Mouse (Mus musculus) spleen, adult 12 weeks (tissue): Measurements from ENCODE around the gene Ate1.
"Not testable (repeated sequence)": the region's sequence is repeated elsewhere in the genome, so short reads cannot be mapped to it uniquely, and the experiment has no call there.

Experiments
- DNase-seq: peaks from one replicate; pipeline ENCODE4 v3.0.0; 2022; ENCODE audit warnings: low spot score

The Ate1 gene

GRCm38 (mm10) chr7:130520049-130520425 is at the start of gene Ate1:
TSS of gene Ate1 (minus strand) at chr7:130520369.
- DNase-seq, result no peak

GRCm38 (mm10) chr7:130568783-130569436 is 48.7 kb upstream of the Ate1 start:
- no peak for DNase-seq

GRCm38 (mm10) chr7:130564596-130564995 is 44.4 kb upstream of the Ate1 start:
- no peak for DNase-seq

GRCm38 (mm10) chr7:130563880-130564279 is 43.7 kb upstream of the Ate1 start:
- DNase-seq, result no peak

- DNase-seq, result no peak
Observed at GRCm38 (mm10) chr7:130563276-130563675, 43.1 kb upstream of the Ate1 start.

GRCm38 (mm10) chr7:130560933-130561332 is 40.8 kb upstream of the Ate1 start:
- no peak for DNase-seq

- no peak for DNase-seq
Observed at GRCm38 (mm10) chr7:130558592-130558991, 38.4 kb upstream of the Ate1 start.

GRCm38 (mm10) chr7:130555597-130555996 is 35.4 kb upstream of the Ate1 start:
- DNase-seq, result no peak

GRCm38 (mm10) chr7:130553321-130553720 is 33.2 kb upstream of the Ate1 start:
- DNase-seq, result no peak

GRCm38 (mm10) chr7:130552780-130553179 is 32.6 kb upstream of the Ate1 start:
- no peak for DNase-seq

GRCm38 (mm10) chr7:130547635-130548175 is 27.5 kb upstream of the Ate1 start:
- DNase-seq, result no peak

GRCm38 (mm10) chr7:130546791-130547484 is 26.8 kb upstream of the Ate1 start:
- DNase-seq, result peak; percentile 90

GRCm38 (mm10) chr7:130546421-130546790 is 26.2 kb upstream of the Ate1 start:
- no peak for DNase-seq

GRCm38 (mm10) chr7:130545893-130546292 is 25.7 kb upstream of the Ate1 start:
- no peak for DNase-seq

GRCm38 (mm10) chr7:130545401-130545800 is 25.2 kb upstream of the Ate1 start:
- no peak for DNase-seq

- DNase-seq, result no peak
Observed at GRCm38 (mm10) chr7:130543181-130543580, 23.0 kb upstream of the Ate1 start.

GRCm38 (mm10) chr7:130540176-130540575 is 20.0 kb upstream of the Ate1 start:
- DNase-seq, result no peak

- DNase-seq, result no peak
Observed at GRCm38 (mm10) chr7:130537068-130537467, 16.9 kb upstream of the Ate1 start.

- no peak for DNase-seq
Observed at GRCm38 (mm10) chr7:130535174-130535573, 15.0 kb upstream of the Ate1 start.

GRCm38 (mm10) chr7:130533316-130534260 is 13.4 kb upstream of the Ate1 start:
- DNase-seq, result peak; percentile 74

- DNase-seq, result not testable (repeated sequence)
Observed at GRCm38 (mm10) chr7:130531138-130531537, 11.0 kb upstream of the Ate1 start.

- DNase-seq, result no peak
Observed at GRCm38 (mm10) chr7:130527306-130527705, 7.1 kb upstream of the Ate1 start.
